Mouse (Mus musculus): Measurements from ENCODE around the gene Fam129a. TPM values are rescaled to one million over a fixed set of nuclear protein-coding genes. Genes with fewer than 3 reads are reported as not detected.
"Not testable (repeated sequence)": the region's sequence is repeated elsewhere in the genome, so short reads cannot be mapped to it uniquely, and the experiment has no call there.

The Fam129a gene
- polyA plus RNA-seq, 1 experiment from 2014 or later = 1.3 TPM

- WGBS = 84% methylated on average over 4 of the region's 4 CpGs
- no peaks in the 10 kb centered on the region for H3K36me3 ChIP-seq (ENCODE audit: control insufficient read depth, insufficient read depth, low read length)
- no peak overlapping the region for H3K27ac ChIP-seq (ENCODE audit: low read depth, low read length)
- no peak for DNase-seq (ENCODE audit: low spot score)
- no peaks in the 10 kb centered on the region for H3K4me1 ChIP-seq (replicated peaks; ENCODE audit: control insufficient read depth, insufficient read depth, low read length)
- ATAC-seq (replicated peaks; ENCODE audit: low FRiP score) = no peak
- H3K4me3 ChIP-seq (ENCODE audit: low read depth, low read length) = no peak overlapping the region
- no peaks in the 10 kb centered on the region for H3K27me3 ChIP-seq (ENCODE audit: control insufficient read depth, insufficient read depth, low read length)
- H3K4me2 ChIP-seq (ENCODE audit: low read depth, low read length, severe bottlenecking) = no peak overlapping the region
- H3K9ac ChIP-seq (ENCODE audit: low read length) = no peak overlapping the region
- no peaks in the 10 kb centered on the region for H3K9me3 ChIP-seq (ENCODE audit: control insufficient read depth, low read length)
Measured at GRCm38 (mm10) chr1:151594906-151595305, 23.9 kb downstream of the Fam129a start.

- Histone ChIP-seq H3K4me1 (replicated peaks; ENCODE audit: control insufficient read depth, insufficient read depth, low read length) (no peaks in the 10 kb centered on the region), H3K4me3 (ENCODE audit: low read depth, low read length) (no peak overlapping the region), H3K27me3 (ENCODE audit: control insufficient read depth, insufficient read depth, low read length) (no peaks in the 10 kb centered on the region), H3K27ac (ENCODE audit: low read depth, low read length) (no peak overlapping the region), H3K4me2 (ENCODE audit: low read depth, low read length, severe bottlenecking) (no peak overlapping the region), H3K9me3 (ENCODE audit: control insufficient read depth, low read length) (no peaks in the 10 kb centered on the region), H3K9ac (ENCODE audit: low read length) (no peak overlapping the region), H3K36me3 (ENCODE audit: control insufficient read depth, insufficient read depth, low read length) (no peaks in the 10 kb centered on the region)
- ATAC-seq (replicated peaks; ENCODE audit: low FRiP score) (no peak), DNase-seq (ENCODE audit: low spot score) (no peak)
- WGBS = 34% methylated on average over 12 of the region's 12 CpGs
Measured at GRCm38 (mm10) chr1:151595600-151596299, 24.8 kb downstream of the Fam129a start.

GRCm38 (mm10) chr1:151596562-151596961 is 25.6 kb downstream of the Fam129a start:
- Histone ChIP-seq H3K9me3 (ENCODE audit: control insufficient read depth, low read length) (no peaks in the 10 kb centered on the region), H3K27me3 (ENCODE audit: control insufficient read depth, insufficient read depth, low read length) (no peaks in the 10 kb centered on the region), H3K27ac (ENCODE audit: low read depth, low read length) (no peak overlapping the region), H3K36me3 (ENCODE audit: control insufficient read depth, insufficient read depth, low read length) (no peaks in the 10 kb centered on the region), H3K4me3 (ENCODE audit: low read depth, low read length) (no peak overlapping the region), H3K9ac (ENCODE audit: low read length) (no peak overlapping the region), H3K4me2 (ENCODE audit: low read depth, low read length, severe bottlenecking) (no peak overlapping the region), H3K4me1 (replicated peaks; ENCODE audit: control insufficient read depth, insufficient read depth, low read length) (no peaks in the 10 kb centered on the region)
- ATAC-seq (replicated peaks; ENCODE audit: low FRiP score) (no peak), DNase-seq (ENCODE audit: low spot score) (no peak)
- 68% methylated on average over 8 of the region's 8 CpGs for WGBS

- H3K9me3 ChIP-seq (ENCODE audit: control insufficient read depth, low read length) = no peaks in the 10 kb centered on the region
- H3K27me3 ChIP-seq (ENCODE audit: control insufficient read depth, insufficient read depth, low read length) = no peaks in the 10 kb centered on the region
- no peak overlapping the region for H3K27ac ChIP-seq (ENCODE audit: low read depth, low read length)
- ATAC-seq (replicated peaks; ENCODE audit: low FRiP score) = no peak
- no peak overlapping the region for H3K4me2 ChIP-seq (ENCODE audit: low read depth, low read length, severe bottlenecking)
- no peaks in the 10 kb centered on the region for H3K36me3 ChIP-seq (ENCODE audit: control insufficient read depth, insufficient read depth, low read length)
- no peaks in the 10 kb centered on the region for H3K4me1 ChIP-seq (replicated peaks; ENCODE audit: control insufficient read depth, insufficient read depth, low read length)
- no peak overlapping the region for H3K9ac ChIP-seq (ENCODE audit: low read length)
- no peak for DNase-seq (ENCODE audit: low spot score)
- 88% methylated on average over 6 of the region's 6 CpGs for WGBS
- no peak overlapping the region for H3K4me3 ChIP-seq (ENCODE audit: low read depth, low read length)
Measured at GRCm38 (mm10) chr1:151597677-151598297, 26.8 kb downstream of the Fam129a start.

GRCm38 (mm10) chr1:151598876-151599275 is 27.9 kb downstream of the Fam129a start:
- H3K27ac ChIP-seq (ENCODE audit: low read depth, low read length) = no peak overlapping the region
- H3K36me3 ChIP-seq (ENCODE audit: control insufficient read depth, insufficient read depth, low read length) = no peaks in the 10 kb centered on the region
- no peaks in the 10 kb centered on the region for H3K4me1 ChIP-seq (replicated peaks; ENCODE audit: control insufficient read depth, insufficient read depth, low read length)

GRCm38 (mm10) chr1:151604328-151604727 is 33.3 kb downstream of the Fam129a start:
- 89% methylated on average over 2 of the region's 2 CpGs for WGBS
- Histone ChIP-seq H3K36me3 (ENCODE audit: control insufficient read depth, insufficient read depth, low read length) (no peaks in the 10 kb centered on the region), H3K27ac (ENCODE audit: low read depth, low read length) (no peak overlapping the region), H3K9me3 (ENCODE audit: control insufficient read depth, low read length) (no peaks in the 10 kb centered on the region), H3K4me1 (replicated peaks; ENCODE audit: control insufficient read depth, insufficient read depth, low read length) (no peaks in the 10 kb centered on the region), H3K4me3 (ENCODE audit: low read depth, low read length) (no peak overlapping the region), H3K27me3 (ENCODE audit: control insufficient read depth, insufficient read depth, low read length) (no peaks in the 10 kb centered on the region), H3K4me2 (ENCODE audit: low read depth, low read length, severe bottlenecking) (no peak overlapping the region), H3K9ac (ENCODE audit: low read length) (no peak overlapping the region)
- ATAC-seq (replicated peaks; ENCODE audit: low FRiP score) (no peak), DNase-seq (ENCODE audit: low spot score) (no peak)

More at GRCm38 (mm10) chr1:151598876-151599275, 27.9 kb downstream of the Fam129a start:
- 94% methylated on average over 2 of the region's 2 CpGs for WGBS
- DNase-seq (ENCODE audit: low spot score) (no peak), ATAC-seq (replicated peaks; ENCODE audit: low FRiP score) (no peak)
- Histone ChIP-seq H3K27me3 (ENCODE audit: control insufficient read depth, insufficient read depth, low read length) (no peaks in the 10 kb centered on the region), H3K4me2 (ENCODE audit: low read depth, low read length, severe bottlenecking) (no peak overlapping the region), H3K4me3 (ENCODE audit: low read depth, low read length) (no peak overlapping the region), H3K9me3 (ENCODE audit: control insufficient read depth, low read length) (no peaks in the 10 kb centered on the region), H3K9ac (ENCODE audit: low read length) (no peak overlapping the region)

GRCm38 (mm10) chr1:151607957-151608356 is 37.0 kb downstream of the Fam129a start:
- not testable (repeated sequence) for ATAC-seq (replicated peaks; ENCODE audit: low FRiP score); DNase-seq (ENCODE audit: low spot score); H3K9ac ChIP-seq (ENCODE audit: low read length); H3K27me3 ChIP-seq (ENCODE audit: control insufficient read depth, insufficient read depth, low read length); H3K4me1 ChIP-seq (replicated peaks; ENCODE audit: control insufficient read depth, insufficient read depth, low read length); H3K27ac ChIP-seq (ENCODE audit: low read depth, low read length); H3K9me3 ChIP-seq (ENCODE audit: control insufficient read depth, low read length); H3K4me2 ChIP-seq (ENCODE audit: low read depth, low read length, severe bottlenecking); H3K36me3 ChIP-seq (ENCODE audit: control insufficient read depth, insufficient read depth, low read length); H3K4me3 ChIP-seq (ENCODE audit: low read depth, low read length)
- WGBS = 79% methylated on average over 3 of the region's 3 CpGs

- H3K4me3 ChIP-seq (ENCODE audit: low read depth, low read length) = no peak overlapping the region
- DNase-seq (ENCODE audit: low spot score) (no peak), ATAC-seq (replicated peaks; ENCODE audit: low FRiP score) (no peak)
- H3K9me3 ChIP-seq (ENCODE audit: control insufficient read depth, low read length) = no peaks in the 10 kb centered on the region
- no peak overlapping the region for H3K9ac ChIP-seq (ENCODE audit: low read length)
- H3K36me3 ChIP-seq (ENCODE audit: control insufficient read depth, insufficient read depth, low read length) = no peaks in the 10 kb centered on the region
- H3K27me3 ChIP-seq (ENCODE audit: control insufficient read depth, insufficient read depth, low read length) = no peaks in the 10 kb centered on the region
- H3K4me1 ChIP-seq (replicated peaks; ENCODE audit: control insufficient read depth, insufficient read depth, low read length) = no peaks in the 10 kb centered on the region
- H3K4me2 ChIP-seq (ENCODE audit: low read depth, low read length, severe bottlenecking) = no peak overlapping the region
- no peak overlapping the region for H3K27ac ChIP-seq (ENCODE audit: low read depth, low read length)
Measured at GRCm38 (mm10) chr1:151610621-151611020, 39.6 kb downstream of the Fam129a start.
